Mouse (Mus musculus) liver, embryonic 16.5 days (tissue): Measurements from ENCODE around the gene Gm49380. TPM values are rescaled to one million over a fixed set of nuclear protein-coding genes. Genes with fewer than 3 reads are reported as not detected.

Source experiments
- ATAC-seq: fragments of 200-750 bp; cut with Nextera tagmentation; 2 replicates; pipeline ENCODE4 v1.8.0; 2017; ENCODE audit warnings: low read depth, mild to moderate bottlenecking, moderate number of reproducible peaks, moderate library complexity
- H3K27ac ChIP-seq: fragments of 300-500 bp; sonication (generic); 2 replicates; pipeline ENCODE4 v1.5.1; 2014; ENCODE audit warnings: mild to moderate bottlenecking, low read length
- H3K27me3 ChIP-seq: fragments of 300-500 bp; sonication (generic); 2 replicates; pipeline ENCODE4 v1.6.1; 2014; ENCODE audit warnings: low read depth, low read length, mixed read lengths; ENCODE audit not compliant: control insufficient read depth, insufficient read depth
- H3K36me3 ChIP-seq: fragments of 300-500 bp; sonication (generic); 2 replicates; pipeline ENCODE4 v1.6.1; 2014; ENCODE audit warnings: mild to moderate bottlenecking; ENCODE audit not compliant: control insufficient read depth, insufficient read depth
- H3K4me1 ChIP-seq: fragments of 300-500 bp; sonication (generic); 2 replicates; pipeline ENCODE4 v1.6.1; 2014; ENCODE audit warnings: low read depth, low read length, mixed read lengths; ENCODE audit not compliant: control insufficient read depth
- H3K4me2 ChIP-seq: fragments of 300-500 bp; sonication (generic); 2 replicates; pipeline ENCODE4 v1.6.1; 2014; ENCODE audit warnings: low read depth, low read length, mixed read lengths
- H3K4me3 ChIP-seq: fragments of 300-500 bp; sonication (generic); 2 replicates; pipeline ENCODE4 v1.5.1; 2014; ENCODE audit warnings: low read depth, mild to moderate bottlenecking, low read length
- H3K9ac ChIP-seq: fragments of 300-500 bp; sonication (generic); 2 replicates; pipeline ENCODE4 v1.6.1; 2014; ENCODE audit warnings: low read depth, low read length
- H3K9me3 ChIP-seq: fragments of 300-500 bp; sonication (generic); replicated peaks from 2 replicates; pipeline ENCODE4 v1.6.1; 2016; ENCODE audit warnings: low read length; ENCODE audit not compliant: control insufficient read depth
- WGBS: fragments of 180-500 bp; shearing (Covaris S2); extraction: QIAGEN DNeasy Blood & Tissue Kit; methylation state at CpG from one replicate; pipeline ENCODE4 v1.1.7; 2014; ENCODE audit not compliant: insufficient replicate concordance; 5-methylcytosine and 5-hydroxymethylcytosine counted together
- polyA plus RNA-seq: library from polyadenylated mRNA; unstranded; fragments of >200 nt; fragmentation: Nextera tagmentation; extraction: Ambion mirVana; gene quantifications from 2 replicates; pipeline ENCODE4 v1.2.1, GENCODE M21; 2015

Gene Gm49380
- polyA plus RNA-seq, 1 experiment from 2014 or later: not detected

- 54% methylated on average over 15 of the region's 15 CpGs for WGBS
- Histone ChIP-seq H3K9me3 (no peaks in the 10 kb centered on the region), H3K36me3 (no peaks in the 10 kb centered on the region), H3K27me3 (peaks cover 16% of the 10 kb centered on the region), H3K4me1 (no peaks in the 10 kb centered on the region), H3K9ac (no peak overlapping the region), H3K4me2 (no peak overlapping the region), H3K4me3 (no peak overlapping the region), H3K27ac (no peak overlapping the region)
- no peak for ATAC-seq
These were observed 64.5 kb downstream of the Gm49380 start for GRCm38 (mm10) chr9:44048541-44049380.

- H3K9me3 ChIP-seq: no peaks in the 10 kb centered on the region
- no peak for ATAC-seq
- no peaks in the 10 kb centered on the region for H3K36me3 ChIP-seq
- no peak overlapping the region for H3K4me3 ChIP-seq
- H3K27ac ChIP-seq: no peak overlapping the region
- no peaks in the 10 kb centered on the region for H3K4me1 ChIP-seq
- peaks cover 26% of the 10 kb centered on the region for H3K27me3 ChIP-seq
- no peak overlapping the region for H3K4me2 ChIP-seq
- 51% methylated on average over 14 of the region's 14 CpGs for WGBS
- H3K9ac ChIP-seq: no peak overlapping the region
These were observed 65.5 kb downstream of the Gm49380 start for GRCm38 (mm10) chr9:44047571-44048490.

GRCm38 (mm10) chr9:44047071-44047470 lies 66.2 kb downstream of the Gm49380 start:
- Histone ChIP-seq H3K9me3 (no peaks in the 10 kb centered on the region), H3K4me1 (no peaks in the 10 kb centered on the region), H3K4me3 (no peak overlapping the region), H3K27ac (no peak overlapping the region), H3K4me2 (no peak overlapping the region), H3K27me3 (peaks cover 31% of the 10 kb centered on the region), H3K36me3 (no peaks in the 10 kb centered on the region), H3K9ac (no peak overlapping the region)
- WGBS: 16% methylated on average over 6 of the region's 6 CpGs
- no peak for ATAC-seq

GRCm38 (mm10) chr9:44046426-44046825 lies 66.9 kb downstream of the Gm49380 start:
- H3K4me2 ChIP-seq: no peak overlapping the region
- H3K9me3 ChIP-seq: no peaks in the 10 kb centered on the region
- WGBS: 61% methylated on average over 12 of the region's 12 CpGs
- no peaks in the 10 kb centered on the region for H3K4me1 ChIP-seq
- no peaks in the 10 kb centered on the region for H3K36me3 ChIP-seq
- no peak overlapping the region for H3K4me3 ChIP-seq
- no peak overlapping the region for H3K9ac ChIP-seq
- H3K27ac ChIP-seq: no peak overlapping the region
- peaks cover 32% of the 10 kb centered on the region for H3K27me3 ChIP-seq
- ATAC-seq: no peak

- H3K36me3 ChIP-seq: no peaks in the 10 kb centered on the region
- no peak overlapping the region for H3K9ac ChIP-seq
- ATAC-seq: no peak
- H3K27ac ChIP-seq: no peak overlapping the region
- WGBS: 73% methylated on average over 5 of the region's 5 CpGs
- no peaks in the 10 kb centered on the region for H3K4me1 ChIP-seq
- H3K9me3 ChIP-seq: no peaks in the 10 kb centered on the region
- peaks cover 32% of the 10 kb centered on the region for H3K27me3 ChIP-seq
- no peak overlapping the region for H3K4me3 ChIP-seq
- no peak overlapping the region for H3K4me2 ChIP-seq
These were observed 67.4 kb downstream of the Gm49380 start for GRCm38 (mm10) chr9:44045884-44046272.

GRCm38 (mm10) chr9:44045158-44045883 lies 68.0 kb downstream of the Gm49380 start:
- H3K27me3 ChIP-seq: peaks cover 32% of the 10 kb centered on the region
- ATAC-seq: no peak

GRCm38 (mm10) chr9:44044426-44045157 lies 68.7 kb downstream of the Gm49380 start:
- Histone ChIP-seq H3K9ac (no peak overlapping the region), H3K27me3 (peaks cover 32% of the 10 kb centered on the region), H3K9me3 (no peaks in the 10 kb centered on the region), H3K4me1 (no peaks in the 10 kb centered on the region), H3K4me3 (no peak overlapping the region), H3K4me2 (no peak overlapping the region), H3K36me3 (no peaks in the 10 kb centered on the region), H3K27ac (no peak overlapping the region)
- ATAC-seq: no peak
- 40% methylated on average over 14 of the region's 14 CpGs for WGBS

More at GRCm38 (mm10) chr9:44045158-44045883, 68.0 kb downstream of the Gm49380 start:
- H3K27ac ChIP-seq: no peak overlapping the region
- no peaks in the 10 kb centered on the region for H3K36me3 ChIP-seq
- H3K9ac ChIP-seq: no peak overlapping the region
- H3K4me3 ChIP-seq: no peak overlapping the region
- no peaks in the 10 kb centered on the region for H3K9me3 ChIP-seq
- H3K4me2 ChIP-seq: no peak overlapping the region
- WGBS: 51% methylated on average over 3 of the region's 3 CpGs
- no peaks in the 10 kb centered on the region for H3K4me1 ChIP-seq

- 0 out of 2 replicates have a peak overlapping the region, but pooled peaks have one; percentile 10 for H3K4me3 ChIP-seq
- H3K27me3 ChIP-seq: peaks cover 32% of the 10 kb centered on the region
- 2% methylated on average over 23 of the region's 23 CpGs for WGBS
- H3K36me3 ChIP-seq: no peaks in the 10 kb centered on the region
- no peak for ATAC-seq
- no peaks in the 10 kb centered on the region for H3K9me3 ChIP-seq
- no peak overlapping the region for H3K9ac ChIP-seq
- H3K27ac ChIP-seq: no peak overlapping the region
- H3K4me1 ChIP-seq: no peaks in the 10 kb centered on the region
- H3K4me2 ChIP-seq: no peak overlapping the region
These were observed 69.4 kb downstream of the Gm49380 start for GRCm38 (mm10) chr9:44043708-44044425.
